Mouse (Mus musculus) forebrain, embryonic 13.5 days (tissue): Measurements from ENCODE around the gene Slc34a2. TPM values are rescaled to one million over a fixed set of nuclear protein-coding genes. Genes with fewer than 3 reads are reported as not detected.

ENCODE experiments used
- ATAC-seq: fragments of 200-750 bp; cut with Nextera tagmentation; 2 replicates; pipeline ENCODE4 v1.8.0; 2017
- H3K27ac ChIP-seq: fragments of 300-500 bp; sonication (generic); 2 replicates; pipeline ENCODE4 v1.5.1; 2015; ENCODE audit warnings: inconsistent platforms, mild to moderate bottlenecking, moderate library complexity
- H3K27me3 ChIP-seq: fragments of 300-500 bp; sonication (generic); 2 replicates; pipeline ENCODE4 v1.6.1; 2015; ENCODE audit warnings: mild to moderate bottlenecking, inconsistent platforms
- H3K36me3 ChIP-seq: fragments of 300-500 bp; sonication (generic); 2 replicates; pipeline ENCODE4 v1.6.1; 2015; ENCODE audit warnings: mild to moderate bottlenecking, inconsistent platforms; ENCODE audit not compliant: poor library complexity, severe bottlenecking
- H3K4me1 ChIP-seq: fragments of 300-500 bp; sonication (generic); 2 replicates; pipeline ENCODE4 v1.6.1; 2015; ENCODE audit warnings: inconsistent platforms
- H3K4me2 ChIP-seq: fragments of 300-500 bp; sonication (generic); 2 replicates; pipeline ENCODE4 v1.6.1; 2015; ENCODE audit warnings: inconsistent platforms, mild to moderate bottlenecking, moderate library complexity
- H3K4me3 ChIP-seq: fragments of 300-500 bp; sonication (generic); 2 replicates; pipeline ENCODE4 v1.5.1; 2015; ENCODE audit warnings: mild to moderate bottlenecking, inconsistent platforms
- H3K9ac ChIP-seq: fragments of 300-500 bp; sonication (generic); 2 replicates; pipeline ENCODE4 v1.6.1; 2015; ENCODE audit warnings: mild to moderate bottlenecking, inconsistent platforms
- H3K9me3 ChIP-seq: fragments of 300-500 bp; sonication (generic); replicated peaks from 2 replicates; pipeline ENCODE4 v1.6.1; 2016; ENCODE audit warnings: inconsistent platforms
- WGBS: fragments of 180-500 bp; shearing (Covaris S2); methylation state at CpG from one replicate; pipeline ENCODE4 v1.1.7; 2015; 5-methylcytosine and 5-hydroxymethylcytosine counted together
- polyA plus RNA-seq: library from polyadenylated mRNA; unstranded; fragments of >200 nt; fragmentation: Nextera tagmentation; extraction: Ambion mirVana; gene quantifications from 2 replicates; pipeline ENCODE4 v1.2.1, GENCODE M21; 2015

Slc34a2 gene
- polyA plus RNA-seq, 1 experiment from 2014 or later, result not detected

DNA sequence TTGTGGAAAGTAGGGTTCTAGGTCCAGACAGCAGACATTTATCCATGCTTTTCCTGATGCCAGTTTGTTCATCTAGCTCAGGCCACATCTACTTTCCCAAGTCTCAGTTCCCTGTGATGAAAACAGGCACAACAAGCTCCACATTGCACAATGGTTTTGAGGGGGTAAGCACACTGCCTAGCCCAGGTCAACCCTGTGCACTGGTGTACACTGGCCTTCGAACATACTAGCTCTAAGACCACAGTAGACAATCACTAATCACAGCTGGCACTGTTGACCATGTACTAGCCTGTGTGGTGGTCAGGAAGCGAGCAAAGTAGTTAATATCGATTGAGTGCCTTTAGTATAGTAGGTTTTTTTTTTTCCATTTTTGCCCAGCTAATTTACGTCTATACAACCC, 34.4 kb upstream of the Slc34a2 start:
- WGBS, result 83% methylated on average over 4 of the region's 4 CpGs
- Histone ChIP-seq H3K36me3 (no peaks in the 10 kb centered on the region), H3K27me3 (no peaks in the 10 kb centered on the region), H3K9me3 (no peaks in the 10 kb centered on the region), H3K4me2 (no peak overlapping the region), H3K27ac (no peak overlapping the region), H3K9ac (no peak overlapping the region), H3K4me3 (no peak overlapping the region), H3K4me1 (no peaks in the 10 kb centered on the region)
- peak; percentile 41; the same call in 1 of the 2 replicates for ATAC-seq

DNA sequence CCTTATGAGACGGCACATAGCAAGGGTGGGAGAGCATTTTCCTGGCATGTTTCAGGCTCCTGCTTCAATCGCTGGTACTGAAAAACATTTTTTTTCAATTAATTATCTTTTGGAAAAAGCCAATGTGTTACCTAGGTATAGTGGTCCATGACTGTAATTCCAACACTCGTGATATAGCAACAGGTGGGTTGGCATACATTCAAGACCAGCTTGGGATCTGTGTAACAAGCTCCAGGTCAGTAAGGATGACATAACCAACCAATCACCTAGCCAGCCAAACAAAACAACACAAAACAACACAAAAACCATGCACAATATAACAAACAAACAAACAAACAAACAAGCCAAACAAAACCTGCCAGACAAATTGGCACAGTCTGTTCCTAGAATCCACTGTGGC, 33.9 kb upstream of the Slc34a2 start:
- WGBS, result 80% methylated on average over 3 of the region's 3 CpGs
- Histone ChIP-seq H3K4me2 (no peak overlapping the region), H3K9ac (no peak overlapping the region), H3K4me1 (no peaks in the 10 kb centered on the region), H3K27me3 (no peaks in the 10 kb centered on the region), H3K9me3 (no peaks in the 10 kb centered on the region), H3K27ac (no peak overlapping the region), H3K4me3 (no peak overlapping the region), H3K36me3 (no peaks in the 10 kb centered on the region)
- no peak for ATAC-seq

DNA sequence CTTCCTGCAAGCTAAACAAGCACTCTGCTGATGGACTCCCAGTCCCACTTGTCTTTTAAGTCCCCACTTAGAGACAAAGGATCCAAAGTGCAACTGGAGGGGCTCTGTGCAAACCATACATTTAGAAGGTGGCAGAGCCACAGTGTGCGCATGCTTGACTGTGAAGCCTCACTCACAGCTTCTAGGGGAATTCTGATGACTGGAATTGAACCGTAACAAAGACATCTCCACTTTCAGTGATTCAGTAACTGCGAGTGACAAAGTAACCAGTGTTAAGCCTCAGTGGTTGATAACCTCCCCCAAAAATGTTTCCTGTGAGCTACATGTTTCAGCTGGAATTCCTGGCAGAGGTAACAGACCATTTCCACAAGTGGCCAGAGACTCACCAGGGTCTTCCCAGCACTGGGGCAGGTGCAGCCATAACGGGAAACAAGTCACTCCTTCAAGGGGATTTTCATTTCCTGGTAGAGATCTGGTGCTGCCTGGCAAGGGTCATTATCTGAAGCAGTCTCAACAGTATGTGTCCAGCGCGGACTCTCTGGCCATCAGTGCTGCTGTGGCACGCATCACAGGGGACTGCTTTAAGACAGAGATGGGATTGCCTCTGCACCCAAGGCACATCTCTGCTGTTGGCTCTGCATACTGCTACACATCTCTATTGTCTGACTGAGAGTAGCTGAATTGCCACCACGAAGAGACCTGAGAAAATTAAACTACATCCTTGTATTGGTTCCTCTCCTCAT, 28.7 kb upstream of the Slc34a2 start:
- WGBS, result 84% methylated on average over 8 of the region's 8 CpGs
- no peak overlapping the region for H3K4me2 ChIP-seq
- H3K27me3 ChIP-seq, result no peaks in the 10 kb centered on the region
- H3K9me3 ChIP-seq, result no peaks in the 10 kb centered on the region
- H3K4me3 ChIP-seq, result no peak overlapping the region
- no peaks in the 10 kb centered on the region for H3K36me3 ChIP-seq
- no peak overlapping the region for H3K9ac ChIP-seq
- H3K4me1 ChIP-seq, result no peaks in the 10 kb centered on the region
- H3K27ac ChIP-seq, result no peak overlapping the region
- ATAC-seq, result no peak

DNA sequence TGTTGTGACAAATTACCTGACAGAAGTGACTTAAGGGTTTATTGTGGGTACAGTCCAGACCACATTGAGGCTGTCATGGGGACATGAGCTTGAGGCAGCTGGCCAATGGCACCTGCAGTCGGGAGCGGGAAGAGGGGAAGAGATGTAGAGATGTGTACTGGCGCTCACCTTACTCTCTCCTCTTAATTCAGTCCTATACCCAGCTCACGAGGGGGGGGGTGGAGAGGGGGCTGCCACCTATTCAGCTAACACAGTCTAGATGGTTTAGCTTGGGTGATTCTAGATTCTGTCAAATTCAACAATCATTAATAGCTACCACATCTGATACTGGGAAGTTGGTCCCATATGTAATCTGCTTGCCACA, 28.1 kb upstream of the Slc34a2 start:
- Histone ChIP-seq H3K4me3 (no peak overlapping the region), H3K9me3 (no peaks in the 10 kb centered on the region), H3K4me1 (no peaks in the 10 kb centered on the region), H3K36me3 (no peaks in the 10 kb centered on the region), H3K9ac (no peak overlapping the region), H3K27ac (no peak overlapping the region), H3K4me2 (no peak overlapping the region), H3K27me3 (no peaks in the 10 kb centered on the region)
- 80% methylated on average over 4 of the region's 4 CpGs for WGBS
- ATAC-seq, result no peak

DNA sequence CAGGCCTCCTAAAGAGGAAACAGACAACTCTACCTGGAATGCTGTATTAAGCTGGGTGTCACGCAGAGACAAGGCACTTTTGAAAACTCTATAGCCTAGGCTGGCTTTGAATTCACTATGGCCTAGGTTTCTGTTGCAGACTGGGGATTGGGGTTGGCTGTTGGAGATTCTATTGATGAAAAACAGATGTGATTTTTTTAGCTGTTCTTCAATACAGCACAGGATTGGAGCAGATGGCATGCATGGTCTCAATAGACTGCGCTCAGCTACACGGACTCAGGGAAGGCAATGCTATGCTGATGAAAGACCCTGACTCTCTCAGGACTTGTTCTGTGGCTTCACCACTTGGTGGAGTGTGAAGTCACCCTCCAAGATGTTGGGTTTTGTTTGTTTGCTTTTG, 26.6 kb upstream of the Slc34a2 start:
- WGBS, result 84% methylated on average over 3 of the region's 3 CpGs
- Histone ChIP-seq H3K9ac (no peak overlapping the region), H3K27me3 (no peaks in the 10 kb centered on the region), H3K4me3 (no peak overlapping the region), H3K4me1 (no peaks in the 10 kb centered on the region), H3K4me2 (no peak overlapping the region), H3K36me3 (no peaks in the 10 kb centered on the region), H3K9me3 (no peaks in the 10 kb centered on the region), H3K27ac (no peak overlapping the region)
- no peak for ATAC-seq

DNA sequence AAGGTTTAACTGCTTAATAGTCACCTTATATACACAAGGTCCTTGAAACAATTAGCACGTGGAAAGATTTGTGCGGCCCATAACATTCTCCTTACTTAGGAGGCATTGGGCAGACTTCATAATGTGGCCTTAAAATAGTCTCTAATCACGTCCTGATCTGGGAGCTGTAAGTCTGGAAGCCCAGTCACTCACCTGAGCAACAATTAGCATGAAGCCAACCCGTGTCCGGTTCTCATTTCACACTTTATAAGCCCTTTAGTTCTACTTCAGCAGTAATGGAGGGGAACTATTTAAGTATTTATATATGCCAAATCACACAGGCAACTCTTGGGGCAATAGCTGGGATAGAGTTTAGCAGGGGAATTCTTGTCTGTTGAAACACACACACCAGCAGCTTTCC, 21.3 kb upstream of the Slc34a2 start:
- no peaks in the 10 kb centered on the region for H3K4me1 ChIP-seq
- no peak overlapping the region for H3K27ac ChIP-seq
- 80% methylated on average over 5 of the region's 5 CpGs for WGBS
- H3K9me3 ChIP-seq, result no peaks in the 10 kb centered on the region
- H3K4me2 ChIP-seq, result no peak overlapping the region
- no peak overlapping the region for H3K9ac ChIP-seq
- ATAC-seq, result no peak
- no peaks in the 10 kb centered on the region for H3K27me3 ChIP-seq
- H3K4me3 ChIP-seq, result no peak overlapping the region
- H3K36me3 ChIP-seq, result no peaks in the 10 kb centered on the region

DNA sequence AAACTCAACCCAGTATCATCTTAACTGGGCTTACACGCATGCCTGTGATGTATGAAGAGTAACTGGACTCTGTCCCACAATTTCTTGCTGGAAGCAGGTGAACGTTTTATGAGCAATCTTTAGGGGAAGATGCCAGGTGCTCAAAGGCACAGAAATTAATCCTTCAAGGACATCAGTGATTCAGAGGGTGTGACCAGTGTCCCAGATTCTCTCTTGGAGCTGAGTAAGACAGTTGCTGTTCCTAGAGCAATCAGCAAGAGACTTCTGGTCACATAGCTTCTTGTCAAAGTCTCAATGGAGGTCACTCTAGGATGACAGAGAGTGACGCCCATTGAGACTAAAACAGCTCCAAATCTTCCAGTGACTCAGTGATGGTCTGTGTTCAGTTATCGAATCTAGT, 19.6 kb upstream of the Slc34a2 start:
- Histone ChIP-seq H3K4me3 (no peak overlapping the region), H3K4me2 (no peak overlapping the region), H3K27me3 (no peaks in the 10 kb centered on the region), H3K36me3 (no peaks in the 10 kb centered on the region), H3K9ac (no peak overlapping the region), H3K27ac (no peak overlapping the region), H3K9me3 (no peaks in the 10 kb centered on the region), H3K4me1 (no peaks in the 10 kb centered on the region)
- no peak for ATAC-seq
- WGBS, result 87% methylated on average over 4 of the region's 4 CpGs

DNA sequence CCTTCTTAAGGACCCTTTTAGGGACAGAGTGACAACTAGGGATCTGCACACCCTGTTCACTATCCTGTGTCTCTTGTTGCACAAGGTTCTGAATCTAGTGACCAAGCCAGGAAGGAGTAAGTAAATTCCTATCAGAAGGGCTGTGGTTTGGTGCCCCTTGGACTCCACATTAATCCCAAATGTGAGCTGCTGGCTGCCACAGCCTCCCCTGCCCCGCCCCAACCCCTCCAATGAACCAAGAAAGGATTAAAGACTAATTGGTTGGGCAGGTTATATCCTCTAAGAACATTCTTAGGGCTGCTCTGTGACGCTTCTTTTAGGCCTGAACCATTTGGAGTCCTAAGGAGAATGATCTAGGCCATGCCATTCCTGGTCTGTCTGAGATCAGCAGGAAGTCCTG, 14.4 kb upstream of the Slc34a2 start:
- H3K27me3 ChIP-seq, result no peaks in the 10 kb centered on the region
- H3K4me2 ChIP-seq, result no peak overlapping the region
- H3K9ac ChIP-seq, result no peak overlapping the region
- no peak overlapping the region for H3K27ac ChIP-seq
- no peaks in the 10 kb centered on the region for H3K9me3 ChIP-seq
- H3K4me1 ChIP-seq, result peaks cover 3% of the 10 kb centered on the region; the same call in 1 of the 2 replicates
- no peak for ATAC-seq
- H3K36me3 ChIP-seq, result no peaks in the 10 kb centered on the region
- WGBS, result 23% methylated on average over 2 of the region's 2 CpGs
- H3K4me3 ChIP-seq, result no peak overlapping the region

DNA sequence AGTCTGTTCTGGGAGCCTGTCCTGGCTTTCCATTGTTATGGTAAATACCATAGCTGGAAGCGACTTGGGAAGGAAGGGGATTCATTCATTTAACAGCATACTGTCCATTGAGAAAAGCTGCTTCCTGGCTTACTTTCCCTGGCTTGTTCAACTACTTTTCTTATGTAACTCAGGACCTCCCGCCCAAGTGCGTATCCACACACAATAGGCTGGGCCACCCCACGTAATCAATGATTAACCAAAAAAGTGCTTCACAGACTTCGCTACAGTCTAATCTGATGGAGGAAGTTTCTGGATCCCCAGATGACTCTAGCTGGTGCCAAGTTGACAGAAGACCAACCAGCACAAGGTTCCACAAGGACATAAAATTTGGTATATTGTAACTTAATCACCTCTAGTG, 14.0 kb upstream of the Slc34a2 start:
- WGBS, result 23% methylated on average over 5 of the region's 5 CpGs
- Histone ChIP-seq H3K4me2 (no peak overlapping the region), H3K27ac (no peak overlapping the region), H3K9ac (no peak overlapping the region), H3K4me1 (peaks cover 3% of the 10 kb centered on the region; the same call in 1 of the 2 replicates), H3K9me3 (no peaks in the 10 kb centered on the region), H3K27me3 (no peaks in the 10 kb centered on the region), H3K36me3 (no peaks in the 10 kb centered on the region), H3K4me3 (no peak overlapping the region)
- ATAC-seq, result no peak

DNA sequence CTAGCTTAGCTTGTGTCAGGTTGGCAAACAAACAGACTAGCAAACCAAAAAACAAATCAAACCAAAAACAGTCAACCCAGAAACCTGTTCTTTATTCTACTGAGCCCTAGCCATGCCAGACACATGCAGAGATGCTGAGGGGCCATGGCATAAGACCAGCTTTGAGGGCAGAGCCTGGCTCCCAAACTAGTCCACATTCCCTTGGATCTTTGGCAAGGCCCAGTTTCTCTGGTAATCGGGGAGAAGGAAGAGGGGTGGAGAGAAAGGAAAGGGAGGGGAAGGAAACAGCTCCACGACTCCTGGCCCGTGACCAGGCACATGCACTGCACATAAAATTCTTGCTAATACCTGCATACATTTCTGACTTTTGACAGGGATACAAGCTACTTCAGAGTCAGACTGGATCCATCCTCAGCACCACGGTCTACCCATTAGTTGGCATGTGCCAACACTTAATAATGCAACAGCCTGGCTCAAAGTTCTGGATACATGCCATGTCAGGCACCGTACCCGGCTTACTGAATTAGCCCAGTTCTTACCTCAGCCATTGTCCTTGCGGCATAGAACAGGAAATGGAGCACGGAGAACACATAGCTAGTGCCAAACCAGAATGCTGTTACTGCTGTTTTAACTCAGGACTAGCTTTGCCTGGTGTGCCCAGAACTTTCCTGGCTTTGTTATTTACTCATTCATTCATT, 12.5 kb upstream of the Slc34a2 start:
- no peaks in the 10 kb centered on the region for H3K9me3 ChIP-seq
- ATAC-seq, result no peak
- H3K9ac ChIP-seq, result no peak overlapping the region
- H3K27me3 ChIP-seq, result no peaks in the 10 kb centered on the region
- no peak overlapping the region for H3K4me2 ChIP-seq
- WGBS, result 85% methylated on average over 8 of the region's 8 CpGs
- H3K27ac ChIP-seq, result no peak overlapping the region
- H3K4me1 ChIP-seq, result peaks cover 3% of the 10 kb centered on the region; the same call in 1 of the 2 replicates
- no peaks in the 10 kb centered on the region for H3K36me3 ChIP-seq
- no peak overlapping the region for H3K4me3 ChIP-seq

DNA sequence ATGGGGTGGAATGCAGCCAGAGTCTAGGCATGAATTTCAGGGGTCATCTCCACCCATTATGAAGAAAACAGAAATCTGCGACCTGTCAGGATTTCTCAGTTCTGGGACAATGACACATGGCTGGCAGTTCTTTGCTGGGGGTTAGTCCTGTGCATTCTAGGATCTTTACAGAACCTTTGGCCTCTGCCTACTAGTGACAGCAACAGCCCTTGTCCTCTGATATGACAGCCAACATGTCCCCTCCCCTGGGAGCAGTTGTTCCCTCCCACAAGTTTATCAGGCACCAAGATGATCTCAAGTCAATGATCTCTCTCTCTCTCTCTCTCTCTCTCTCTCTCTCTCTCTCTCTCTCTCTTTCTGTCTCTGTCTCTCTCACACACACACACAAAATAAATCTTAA, 6.5 kb upstream of the Slc34a2 start:
- Histone ChIP-seq H3K4me3 (no peak overlapping the region), H3K27me3 (no peaks in the 10 kb centered on the region), H3K9ac (no peak overlapping the region), H3K27ac (no peak overlapping the region), H3K36me3 (no peaks in the 10 kb centered on the region), H3K9me3 (no peaks in the 10 kb centered on the region), H3K4me2 (no peak overlapping the region), H3K4me1 (no peaks in the 10 kb centered on the region)
- ATAC-seq, result no peak
- WGBS, result 90% methylated on average over 1 of the region's 1 CpGs

DNA sequence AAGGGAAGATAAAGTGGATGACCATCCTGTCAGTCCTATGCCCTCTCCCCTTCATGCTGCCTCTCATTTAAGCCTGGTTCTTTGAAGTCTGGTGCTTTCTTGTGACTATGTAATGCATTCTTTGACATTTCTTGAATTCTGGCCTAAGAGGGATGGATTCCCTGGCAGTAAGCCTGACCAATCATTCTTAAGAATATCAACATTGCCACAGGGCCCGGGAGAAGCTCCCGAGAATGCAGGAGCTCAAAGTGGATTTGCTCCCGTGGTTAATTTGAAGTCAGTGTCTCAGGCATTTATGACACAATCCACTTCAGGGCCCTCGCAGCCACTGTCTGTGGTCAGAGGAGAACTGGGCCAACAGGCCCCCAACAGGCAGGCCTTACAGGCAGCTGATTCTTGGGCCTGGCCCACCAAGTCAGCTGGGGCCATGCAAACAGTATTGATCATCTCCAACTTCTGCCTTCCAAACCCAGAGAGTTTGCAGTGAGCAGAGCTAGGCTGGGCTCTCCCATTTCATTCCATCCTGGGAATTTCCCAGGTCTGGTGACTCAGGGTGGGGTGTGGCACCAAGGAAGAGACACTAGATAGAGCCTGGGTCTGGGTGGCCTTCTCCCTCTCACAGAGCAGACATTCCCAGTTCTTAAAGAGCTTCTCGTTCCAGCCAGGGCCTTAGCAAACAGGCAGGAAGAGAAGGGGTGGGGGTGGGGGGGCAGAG, 4.3 kb downstream of the Slc34a2 start:
- no peak for ATAC-seq
- no peak overlapping the region for H3K27ac ChIP-seq
- no peak overlapping the region for H3K4me2 ChIP-seq
- no peak overlapping the region for H3K4me3 ChIP-seq
- no peak overlapping the region for H3K9ac ChIP-seq
- H3K4me1 ChIP-seq, result 0 out of 2 replicates have a peak, but pooled peaks cover 4% of the 10 kb centered on the region
- H3K36me3 ChIP-seq, result no peaks in the 10 kb centered on the region
- 69% methylated on average over 5 of the region's 5 CpGs for WGBS
- no peaks in the 10 kb centered on the region for H3K9me3 ChIP-seq
- H3K27me3 ChIP-seq, result no peaks in the 10 kb centered on the region
